Mouse (Mus musculus): ENCODE measurements around the gene Serpinb6e. TPM values are rescaled to one million over a fixed set of nuclear protein-coding genes. Genes with fewer than 3 reads are reported as not detected.

The Serpinb6e gene
- not detected in 2 replicates for polyA plus RNA-seq (2012; rRNA removed; ENCODE audit: low replicate concordance)

DNA sequence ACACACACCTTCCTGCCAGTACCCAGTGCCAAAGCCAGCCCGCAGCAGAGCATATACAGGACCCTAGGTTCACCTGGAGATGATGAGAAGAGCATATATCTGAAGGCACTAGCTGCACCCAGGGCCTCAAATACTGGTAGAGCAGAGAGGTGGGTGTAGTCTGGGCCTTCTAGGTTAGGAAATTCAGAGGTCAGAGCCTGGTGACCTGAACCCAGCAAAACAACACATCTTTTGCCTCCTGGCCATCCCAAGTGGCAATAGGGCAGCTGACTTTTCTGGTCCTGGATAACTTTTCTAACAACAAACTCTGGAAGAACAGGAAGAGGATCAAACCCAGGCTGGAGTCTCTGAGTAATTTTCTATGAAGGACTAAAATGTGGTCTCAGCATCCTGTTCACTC lies at the start of gene Serpinb6e:
TSS of gene Serpinb6e (minus strand) at position 101 of the 400 bp plus-strand sequence.

Other genes with a start within 250 kb of the Serpinb6e start
- gene Serpinb6d, start 182.0 kb downstream of the Serpinb6e start, polyA plus RNA-seq (2012; rRNA removed; ENCODE audit: low replicate concordance) = not detected in 2 replicates
- not detected in 2 replicates for gene Serpinb6c, start 62.3 kb upstream of the Serpinb6e start, polyA plus RNA-seq (2012; rRNA removed; ENCODE audit: low replicate concordance)
- 1.6 and 2.3 TPM in 2 replicates for gene Nqo2, start 121.3 kb upstream of the Serpinb6e start, polyA plus RNA-seq (2012; rRNA removed; ENCODE audit: low replicate concordance)
- gene Ripk1, start 159.0 kb upstream of the Serpinb6e start, polyA plus RNA-seq (2012; rRNA removed; ENCODE audit: low replicate concordance) = 4.6 and 16.3 TPM in 2 replicates
- 40.0 and 143 TPM in 2 replicates for gene Serpinb6a, start 159.4 kb upstream of the Serpinb6e start, polyA plus RNA-seq (2012; rRNA removed; ENCODE audit: low replicate concordance)
- 8.8 and 14.4 TPM in 2 replicates for gene Bphl, start 194.2 kb upstream of the Serpinb6e start, polyA plus RNA-seq (2012; rRNA removed; ENCODE audit: low replicate concordance)
- gene Tubb2a, start 234.6 kb upstream of the Serpinb6e start, polyA plus RNA-seq (2012; rRNA removed; ENCODE audit: low replicate concordance) = 118 and 147 TPM in 2 replicates

Measured in duodenum, adult 2 months (tissue).